Mouse (Mus musculus): ENCODE measurements around the gene Aimp2. TPM values are rescaled to one million over a fixed set of nuclear protein-coding genes. Genes with fewer than 3 reads are reported as not detected.

The Aimp2 gene
- polyA plus RNA-seq, 1 experiment = 52.4 TPM

- DNase-seq (ENCODE audit: extremely low spot score in 1 of 2, low spot score in 1 of 2) = no peak
These were observed 5.8 kb downstream of the Aimp2 start for GRCm38 (mm10) chr5:143903813-143904212.

- peak in 1 of 2 experiments; percentile 23 for DNase-seq (ENCODE audit: extremely low spot score in 1 of 2, low spot score in 1 of 2)
These were observed 7.5 kb downstream of the Aimp2 start for GRCm38 (mm10) chr5:143902111-143902510.

- no peak for DNase-seq (ENCODE audit: extremely low spot score in 1 of 2, low spot score in 1 of 2)
These were observed 11.9 kb downstream of the Aimp2 start, which contains the start of gene Ankrd61 for GRCm38 (mm10) chr5:143897635-143898330. TSS of gene Ankrd61 (minus strand) at chr5:143897685.

- no peak for DNase-seq (ENCODE audit: extremely low spot score in 1 of 2, low spot score in 1 of 2)
These were observed 16.3 kb downstream of the Aimp2 start for GRCm38 (mm10) chr5:143893396-143893795.

GRCm38 (mm10) chr5:143892255-143892886 lies 17.3 kb downstream of the Aimp2 start:
- peak in 1 of 2 experiments; percentile 34 for DNase-seq (ENCODE audit: extremely low spot score in 1 of 2, low spot score in 1 of 2)

- no peak for DNase-seq (ENCODE audit: extremely low spot score in 1 of 2, low spot score in 1 of 2)
These were observed 18.9 kb downstream of the Aimp2 start for GRCm38 (mm10) chr5:143890741-143891140.

- DNase-seq (ENCODE audit: extremely low spot score in 1 of 2, low spot score in 1 of 2) = no peak
These were observed 24.4 kb downstream of the Aimp2 start for GRCm38 (mm10) chr5:143885274-143885673.

GRCm38 (mm10) chr5:143874571-143874970 lies 35.1 kb downstream of the Aimp2 start:
- DNase-seq (ENCODE audit: extremely low spot score in 1 of 2, low spot score in 1 of 2) = no peak

- no peak for DNase-seq (ENCODE audit: extremely low spot score in 1 of 2, low spot score in 1 of 2)
These were observed 38.0 kb downstream of the Aimp2 start for GRCm38 (mm10) chr5:143871547-143872169.

Other genes starting within 250 kb of the Aimp2 start
- 12.0 and 12.7 TPM in 2 replicates for gene Usp42, start 177.6 kb downstream of the Aimp2 start, polyA plus RNA-seq (2012; rRNA removed)
- gene Eif2ak1, start 92.1 kb downstream of the Aimp2 start, polyA plus RNA-seq (2012; rRNA removed) = 32.2 and 33.1 TPM in 2 replicates
- gene Ankrd61, start 12.2 kb downstream of the Aimp2 start, polyA plus RNA-seq (2012; rRNA removed) = 0.38 TPM in 2 replicates
- gene Pms2, start 117 bp upstream of the Aimp2 start, polyA plus RNA-seq (2012; rRNA removed) = 15.7 and 18.0 TPM in 2 replicates
- 2.6 and 2.9 TPM in 2 replicates for gene Gm42421, start 18.3 kb upstream of the Aimp2 start, polyA plus RNA-seq (2012; rRNA removed)
- 12.7 and 14.3 TPM in 2 replicates for gene Rsph10b, start 23.2 kb upstream of the Aimp2 start, polyA plus RNA-seq (2012; rRNA removed)
- 35.8 and 41.2 TPM in 2 replicates for gene Ccz1, start 105.0 kb upstream of the Aimp2 start, polyA plus RNA-seq (2012; rRNA removed)
- 1.1 and 1.8 TPM in 2 replicates for gene Ocm, start 116.8 kb upstream of the Aimp2 start, polyA plus RNA-seq (2012; rRNA removed)
- gene Lmtk2, start 190.6 kb upstream of the Aimp2 start, polyA plus RNA-seq (2012; rRNA removed) = 57.8 and 60.6 TPM in 2 replicates

All from frontal cortex, adult 2 months (tissue).